Mouse (Mus musculus) T-helper 17 cell (primary cell): ENCODE data around the gene Map3k7cl.

Experiments used
- in situ Hi-C, 2 experiments: fragments of 300-600 bp; cut with MboI, MseI; formaldehyde crosslinking; loops; 1 replicate in 1 of 2; 2 replicates in 1 of 2; pipeline ENCODE4 v1.15.1; 2025; ENCODE audit warnings: high pct_unique_total_duplicates in 2 of 2

The Map3k7cl gene

GRCm38 (mm10) chr16:87552907-87553691 is at the start of gene Map3k7cl:
TSS of gene Map3k7cl (plus strand) at chr16:87553330.
- in situ Hi-C loops, result loop anchor here in 1 of 2 experiments (25.0 kb wide), 1 partner anchor 1741 kb away; the partner anchor contains the start of gene Adamts1

GRCm38 (mm10) chr16:87511706-87512105 is 41.4 kb upstream of the Map3k7cl start:
- in situ Hi-C loops, result loop anchor here (5.0 to 25.0 kb wide), 2 partner anchors 686 to 701 kb away; no protein-coding TSS in a partner anchor

- in situ Hi-C loops, result loop anchor here (5.0 to 25.0 kb wide), 2 partner anchors 685 to 700 kb away; no protein-coding TSS in a partner anchor
Measured at GRCm38 (mm10) chr16:87512331-87512730, 40.8 kb upstream of the Map3k7cl start.

- in situ Hi-C loops, result loop anchor here (5.0 to 25.0 kb wide), 2 partner anchors 228 to 688 kb away; no protein-coding TSS in a partner anchor
Measured at GRCm38 (mm10) chr16:87524228-87524627, 28.9 kb upstream of the Map3k7cl start.

- in situ Hi-C loops, result loop anchor here in 1 of 2 experiments (25.0 kb wide), 1 partner anchor 1310 kb away; the partner anchor contains the start of gene Krtap14
Measured at GRCm38 (mm10) chr16:87527553-87528249, 25.4 kb upstream of the Map3k7cl start.

GRCm38 (mm10) chr16:87528755-87529154 is 24.4 kb upstream of the Map3k7cl start:
- in situ Hi-C loops, result loop anchor here in 1 of 2 experiments (25.0 kb wide), 1 partner anchor 1309 kb away; the partner anchor contains the start of gene Krtap14

- in situ Hi-C loops, result loop anchor here in 1 of 2 experiments (10.0 to 25.0 kb wide), 2 partner anchors 714 to 1289 kb away; partner anchors contain the start of gene Krtap14
Measured at GRCm38 (mm10) chr16:87548348-87548747, 4.8 kb upstream of the Map3k7cl start.

- in situ Hi-C loops, result loop anchor here in 1 of 2 experiments (25.0 kb wide), 1 partner anchor 1744 kb away; the partner anchor contains the start of gene Adamts1
Measured at GRCm38 (mm10) chr16:87556320-87556719, 3.2 kb downstream of the Map3k7cl start.

GRCm38 (mm10) chr16:87561501-87561900 is 8.4 kb downstream of the Map3k7cl start:
- in situ Hi-C loops, result loop anchor here in 1 of 2 experiments (25.0 kb wide), 1 partner anchor 1749 kb away; the partner anchor contains the start of gene Adamts1

GRCm38 (mm10) chr16:87563524-87563923 is 10.4 kb downstream of the Map3k7cl start:
- in situ Hi-C loops, result loop anchor here in 1 of 2 experiments (25.0 kb wide), 1 partner anchor 1751 kb away; the partner anchor contains the start of gene Adamts1

- in situ Hi-C loops, result loop anchor here in 1 of 2 experiments (25.0 kb wide), 1 partner anchor 1752 kb away; the partner anchor contains the start of gene Adamts1
Measured at GRCm38 (mm10) chr16:87564564-87564963, 11.4 kb downstream of the Map3k7cl start.

- in situ Hi-C loops, result loop anchor here in 1 of 2 experiments (25.0 kb wide), 1 partner anchor 1755 kb away; the partner anchor contains the start of gene Adamts1
Measured at GRCm38 (mm10) chr16:87567572-87567971, 14.4 kb downstream of the Map3k7cl start.

- in situ Hi-C loops, result loop anchor here in 1 of 2 experiments (25.0 kb wide), 1 partner anchor 1756 kb away; the partner anchor contains the start of gene Adamts1
Measured at GRCm38 (mm10) chr16:87568241-87568640, 15.1 kb downstream of the Map3k7cl start.

GRCm38 (mm10) chr16:87569576-87570105 is 16.5 kb downstream of the Map3k7cl start:
- in situ Hi-C loops, result loop anchor here in 1 of 2 experiments (25.0 kb wide), 1 partner anchor 1757 kb away; the partner anchor contains the start of gene Adamts1

GRCm38 (mm10) chr16:87570334-87570733 is 17.2 kb downstream of the Map3k7cl start:
- in situ Hi-C loops, result loop anchor here in 1 of 2 experiments (25.0 kb wide), 1 partner anchor 1758 kb away; the partner anchor contains the start of gene Adamts1

- in situ Hi-C loops, result loop anchor here in 1 of 2 experiments (25.0 kb wide), 1 partner anchor 1761 kb away; the partner anchor contains the start of gene Adamts1
Measured at GRCm38 (mm10) chr16:87573409-87573808, 20.3 kb downstream of the Map3k7cl start.

- in situ Hi-C loops, result loop anchor here in 1 of 2 experiments (25.0 kb wide), 1 partner anchor 1762 kb away; the partner anchor contains the start of gene Adamts1
Measured at GRCm38 (mm10) chr16:87574160-87574559, 21.0 kb downstream of the Map3k7cl start.

GRCm38 (mm10) chr16:87575600-87575999 is 22.5 kb downstream of the Map3k7cl start:
- in situ Hi-C loops, result no loop called here

- in situ Hi-C loops, result no loop called here
Measured at GRCm38 (mm10) chr16:87578881-87579280, 25.8 kb downstream of the Map3k7cl start.

GRCm38 (mm10) chr16:87579462-87579861 is 26.3 kb downstream of the Map3k7cl start:
- in situ Hi-C loops, result no loop called here
